Mouse (Mus musculus) CD4-positive, CD25-positive, alpha-beta regulatory T cell (primary cell): ENCODE data around the gene Mgl2. TPM values are rescaled to one million over a fixed set of nuclear protein-coding genes. Genes with fewer than 3 reads are reported as not detected.

Experiments used
- polyA plus RNA-seq: library from polyadenylated mRNA; unstranded; fragments of 100-300 nt; shearing (Covaris generic); gene quantifications from one replicate; pipeline ENCODE4 v1.2.1, GENCODE M21; 2017

The Mgl2 gene
- polyA plus RNA-seq: not detected

DNA sequence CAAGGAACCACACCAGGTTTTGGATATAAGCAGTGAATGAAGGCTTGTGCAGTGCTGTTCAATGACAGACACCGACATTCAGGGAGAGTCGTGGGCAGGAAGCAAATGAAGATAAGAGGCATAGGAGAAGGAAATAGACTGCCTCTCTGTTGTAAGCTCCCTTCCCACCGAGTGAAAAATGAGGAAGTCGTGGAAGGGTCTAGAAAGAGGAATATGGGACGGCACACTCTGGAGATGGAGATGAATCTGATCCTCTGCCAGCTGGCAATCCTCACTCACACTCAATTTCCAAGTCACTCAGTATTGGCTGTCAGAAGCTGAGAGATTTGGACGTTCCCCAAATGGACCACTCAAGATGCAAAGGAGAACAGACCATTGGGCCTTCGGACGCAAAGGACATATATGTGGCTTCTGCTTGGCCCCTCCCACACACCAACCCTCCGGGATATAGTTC is at the start of gene Mgl2:
TSS of gene Mgl2 (plus strand) at position 404 of the 454 bp plus-strand sequence.

GRCm38 (mm10) chr11:70091986-70092783 is 37.9 kb upstream of the Mgl2 start, which contains the start of gene Asgr2:
Gene Asgr2 (plus strand): TSS chr11:70092644.

GRCm38 (mm10) chr11:70155897-70156296 is 25.8 kb downstream of the Mgl2 start, which contains the start of gene Clec10a:
Gene Clec10a (plus strand): TSS chr11:70156197.

Other genes starting within 250 kb of the Mgl2 start
- 1.3 TPM for gene Kctd11, start 248.9 kb upstream of the Mgl2 start, polyA plus RNA-seq
- gene Acap1, start 234.8 kb upstream of the Mgl2 start, polyA plus RNA-seq: 552 TPM
- 4.4 TPM for gene 2810408A11Rik, start 229.3 kb upstream of the Mgl2 start, polyA plus RNA-seq
- 7.7 TPM for gene Neurl4, start 229.3 kb upstream of the Mgl2 start, polyA plus RNA-seq
- 203 TPM for gene Gps2, start 216.4 kb upstream of the Mgl2 start, polyA plus RNA-seq
- 1,414 TPM for gene Eif5a, start 208.4 kb upstream of the Mgl2 start, polyA plus RNA-seq
- gene Ybx2, start 194.5 kb upstream of the Mgl2 start, polyA plus RNA-seq: not detected
- not detected for gene Slc2a4, start 182.1 kb upstream of the Mgl2 start, polyA plus RNA-seq
- not detected for gene Cldn7, start 165.6 kb upstream of the Mgl2 start, polyA plus RNA-seq
- 60.1 TPM for gene Ctdnep1, start 149.2 kb upstream of the Mgl2 start, polyA plus RNA-seq
- 67.1 TPM for gene Elp5, start 147.8 kb upstream of the Mgl2 start, polyA plus RNA-seq
- gene Gabarap, start 139.2 kb upstream of the Mgl2 start, polyA plus RNA-seq: 380 TPM
- 88.2 TPM for gene Phf23, start 134.6 kb upstream of the Mgl2 start, polyA plus RNA-seq
- gene Dvl2, start 129.7 kb upstream of the Mgl2 start, polyA plus RNA-seq: 32.1 TPM
- gene Acadvl, start 114.9 kb upstream of the Mgl2 start, polyA plus RNA-seq: 110 TPM
- 6.1 TPM for gene Dlg4, start 113.4 kb upstream of the Mgl2 start, polyA plus RNA-seq
- not detected for gene Asgr1, start 76.2 kb upstream of the Mgl2 start, polyA plus RNA-seq
- not detected for gene Asgr2, start 37.7 kb upstream of the Mgl2 start, polyA plus RNA-seq
- not detected for gene Clec10a, start 25.9 kb downstream of the Mgl2 start, polyA plus RNA-seq
- 0.47 TPM for gene Slc16a11, start 82.4 kb downstream of the Mgl2 start, polyA plus RNA-seq
- gene Slc16a13, start 90.7 kb downstream of the Mgl2 start, polyA plus RNA-seq: 3.4 TPM
- not detected for gene Bcl6b, start 99.5 kb downstream of the Mgl2 start, polyA plus RNA-seq
- gene 0610010K14Rik, start 107.6 kb downstream of the Mgl2 start, polyA plus RNA-seq: 185 TPM
- gene Gm21988, start 109.5 kb downstream of the Mgl2 start, polyA plus RNA-seq: 6.1 TPM
- 266 TPM for gene Rnasek, start 109.5 kb downstream of the Mgl2 start, polyA plus RNA-seq
- 0.17 TPM for gene Alox12, start 125.0 kb downstream of the Mgl2 start, polyA plus RNA-seq
- not detected for gene Alox12e, start 192.3 kb downstream of the Mgl2 start, polyA plus RNA-seq
- gene Alox15, start 221.7 kb downstream of the Mgl2 start, polyA plus RNA-seq: 0.41 TPM